Mouse (Mus musculus) liver, embryonic 11.5 days (tissue): ENCODE results near the gene Wnt10a. TPM values are rescaled to one million over a fixed set of nuclear protein-coding genes. Genes with fewer than 3 reads are reported as not detected.

Experiments
- ATAC-seq: fragments of 200-750 bp; cut with Nextera tagmentation; replicated peaks from 2 replicates; pipeline ENCODE4 v1.8.0; 2017; ENCODE audit warnings: moderate number of reproducible peaks, mild to moderate bottlenecking, moderate TSS enrichment, moderate library complexity; ENCODE audit not compliant: low FRiP score
- DNase-seq: peaks from one replicate; pipeline ENCODE4 v3.0.0-alpha.2; 2017; ENCODE audit warnings: low spot score
- H3K27ac ChIP-seq: fragments of 300-500 bp; sonication (generic); 2 replicates; pipeline ENCODE4 v1.5.1; 2014; ENCODE audit warnings: mild to moderate bottlenecking, low read depth, low read length, control low read depth
- H3K27me3 ChIP-seq: fragments of 300-500 bp; sonication (generic); replicated peaks from 2 replicates; pipeline ENCODE4 v1.6.1; 2014; ENCODE audit warnings: low read length, mixed read lengths; ENCODE audit not compliant: control insufficient read depth, insufficient read depth
- H3K36me3 ChIP-seq: fragments of 300-500 bp; sonication (generic); 2 replicates; pipeline ENCODE4 v1.6.1; 2014; ENCODE audit warnings: mild to moderate bottlenecking, low read length, moderate library complexity, mixed read lengths; ENCODE audit not compliant: control insufficient read depth, insufficient read depth
- H3K4me1 ChIP-seq: fragments of 300-500 bp; sonication (generic); replicated peaks from 2 replicates; pipeline ENCODE4 v1.6.1; 2014; ENCODE audit warnings: low read length, mixed read lengths; ENCODE audit not compliant: control insufficient read depth, insufficient read depth
- H3K4me2 ChIP-seq: fragments of 300-500 bp; sonication (generic); 2 replicates; pipeline ENCODE4 v1.6.1; 2014; ENCODE audit warnings: mild to moderate bottlenecking, control low read depth, moderate library complexity
- H3K4me3 ChIP-seq: fragments of 300-500 bp; sonication (generic); 2 replicates; pipeline ENCODE4 v1.5.1; 2014; ENCODE audit warnings: low read depth, low read length, control low read depth
- H3K9ac ChIP-seq: fragments of 300-500 bp; sonication (generic); 2 replicates; pipeline ENCODE4 v1.6.1; 2014; ENCODE audit warnings: low read depth, low read length, control low read depth
- H3K9me3 ChIP-seq: fragments of 300-500 bp; sonication (generic); 2 replicates; pipeline ENCODE4 v1.6.1; 2016; ENCODE audit warnings: low read length, inconsistent platforms, mixed read lengths; ENCODE audit not compliant: control insufficient read depth
- WGBS: fragments of 180-500 bp; shearing (Covaris S2); extraction: QIAGEN DNeasy Blood & Tissue Kit; methylation state at CpG from one replicate; pipeline ENCODE4 v1.1.7; 2014; 5-methylcytosine and 5-hydroxymethylcytosine counted together
- polyA plus RNA-seq: library from polyadenylated mRNA; unstranded; fragments of >200 nt; fragmentation: Nextera tagmentation; extraction: Ambion mirVana; gene quantifications from 2 replicates; pipeline ENCODE4 v1.2.1, GENCODE M21; 2014

The Wnt10a gene
- 0.10 and 0.22 TPM in 2 replicates for polyA plus RNA-seq

DNA sequence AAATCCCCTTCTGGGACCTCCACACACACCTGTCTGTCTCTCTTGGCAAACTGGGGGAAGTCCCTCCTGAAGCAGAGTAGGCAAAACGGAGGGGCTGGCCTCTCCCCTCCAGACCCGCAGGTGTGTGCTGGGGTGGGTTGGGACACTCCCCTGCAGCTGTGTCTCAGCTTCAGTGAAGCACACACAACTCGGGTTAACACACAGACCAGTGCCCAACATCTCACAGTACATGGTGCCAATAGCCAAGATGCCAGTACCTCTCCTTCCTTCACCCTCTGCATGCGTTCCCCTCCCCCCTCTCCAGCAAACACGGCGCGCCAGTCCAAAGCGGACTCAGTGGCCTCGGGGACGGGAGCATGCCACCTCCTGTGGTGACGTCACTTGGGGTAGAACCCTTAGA, at the start of gene Wnt10a:
Gene Wnt10a, plus strand, starts transcription at position 268 of the 400 bp plus-strand sequence.
- no peaks in the 10 kb centered on the region for H3K36me3 ChIP-seq
- peaks cover 2% of the 10 kb centered on the region; the same call in 1 of the 2 replicates for H3K4me1 ChIP-seq
- no peak within 1 kb of the TSS for H3K27ac ChIP-seq
- H3K4me2 ChIP-seq = peak within 1 kb of the TSS; percentile 29
- no peak within 1 kb of the TSS for H3K9ac ChIP-seq
- ATAC-seq = no peak
- H3K4me3 ChIP-seq = peak within 1 kb of the TSS; percentile 15; the same call in 1 of the 2 replicates
- no peak for DNase-seq
- H3K27me3 ChIP-seq = peaks cover 98% of the 10 kb centered on the region
- no peaks in the 10 kb centered on the region for H3K9me3 ChIP-seq
- 5% methylated on average over 11 of the region's 11 CpGs for WGBS

DNA sequence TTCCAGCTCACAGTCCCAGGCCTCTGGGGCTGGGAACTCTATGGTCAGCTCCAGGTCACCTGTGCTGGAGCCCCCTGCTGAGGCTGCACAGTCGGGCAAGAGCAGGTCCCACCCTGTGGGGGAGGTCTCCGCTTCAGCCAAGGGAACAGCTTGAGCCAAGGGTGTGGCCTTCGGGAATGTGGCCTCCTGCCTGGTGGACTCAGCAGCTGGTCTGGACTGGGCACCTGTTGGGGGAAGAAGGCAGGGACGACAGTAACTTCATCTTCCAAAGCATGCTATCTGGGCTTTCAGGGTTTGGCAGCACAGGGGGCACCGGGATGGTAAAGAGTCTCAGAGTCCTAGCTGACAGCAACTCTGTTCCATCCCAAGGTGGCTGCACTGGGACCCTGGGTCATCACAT, 44.0 kb upstream of the Wnt10a start:
- no peak overlapping the region for H3K27ac ChIP-seq
- DNase-seq (no peak), ATAC-seq (no peak)
- no peak overlapping the region for H3K4me2 ChIP-seq
- no peak overlapping the region for H3K9ac ChIP-seq
- WGBS = 73% methylated on average over 5 of the region's 5 CpGs
- no peak overlapping the region for H3K4me3 ChIP-seq
- H3K27me3 ChIP-seq = peaks cover 15% of the 10 kb centered on the region
- H3K36me3 ChIP-seq = no peaks in the 10 kb centered on the region
- H3K4me1 ChIP-seq = no peaks in the 10 kb centered on the region
- H3K9me3 ChIP-seq = no peaks in the 10 kb centered on the region

DNA sequence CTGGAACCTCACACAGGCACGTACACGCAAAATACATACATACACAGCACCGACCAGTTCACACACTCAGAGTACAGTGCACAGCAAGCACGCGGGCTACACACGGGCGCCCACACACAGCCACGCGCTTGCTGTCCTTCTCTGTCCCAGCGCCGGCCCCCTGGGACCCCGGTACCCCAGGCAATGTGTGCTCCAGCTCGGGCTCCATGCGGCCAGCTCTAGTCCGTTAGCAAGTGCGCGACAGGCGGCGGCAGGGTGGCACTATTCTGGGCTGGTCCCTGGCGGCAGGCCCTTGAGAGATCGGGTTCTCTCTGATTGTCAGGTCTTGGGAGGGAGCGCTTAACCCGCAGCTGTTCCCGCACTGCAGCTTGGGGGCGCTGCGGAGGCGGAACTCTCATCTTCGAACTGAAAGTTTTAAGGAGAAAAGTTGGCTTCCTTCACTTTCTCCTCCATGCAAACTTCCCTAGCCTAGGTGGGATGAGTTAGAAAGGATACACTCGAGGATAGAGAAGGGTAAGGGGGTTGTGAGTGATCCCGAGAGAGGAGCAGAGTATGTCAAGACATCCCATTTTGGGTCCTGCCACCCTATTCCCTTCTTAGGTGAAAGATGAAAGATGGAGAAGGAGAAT, 42.6 kb upstream of the Wnt10a start, which contains the start of gene Prkag3:
Gene Prkag3, minus strand, starts transcription at position 579 of the 629 bp plus-strand sequence.
- 8% methylated on average over 30 of the region's 30 CpGs for WGBS
- no peaks in the 10 kb centered on the region for H3K36me3 ChIP-seq
- peak within 1 kb of the TSS; percentile 30; the same call in 1 of the 2 replicates for H3K4me3 ChIP-seq
- H3K27me3 ChIP-seq = peaks cover 15% of the 10 kb centered on the region
- no peaks in the 10 kb centered on the region for H3K9me3 ChIP-seq
- no peaks in the 10 kb centered on the region for H3K4me1 ChIP-seq
- H3K27ac ChIP-seq = no peak within 1 kb of the TSS
- peak within 1 kb of the TSS; percentile 60 for H3K4me2 ChIP-seq
- DNase-seq (peak; percentile 60), ATAC-seq (no peak)
- H3K9ac ChIP-seq = no peak within 1 kb of the TSS

DNA sequence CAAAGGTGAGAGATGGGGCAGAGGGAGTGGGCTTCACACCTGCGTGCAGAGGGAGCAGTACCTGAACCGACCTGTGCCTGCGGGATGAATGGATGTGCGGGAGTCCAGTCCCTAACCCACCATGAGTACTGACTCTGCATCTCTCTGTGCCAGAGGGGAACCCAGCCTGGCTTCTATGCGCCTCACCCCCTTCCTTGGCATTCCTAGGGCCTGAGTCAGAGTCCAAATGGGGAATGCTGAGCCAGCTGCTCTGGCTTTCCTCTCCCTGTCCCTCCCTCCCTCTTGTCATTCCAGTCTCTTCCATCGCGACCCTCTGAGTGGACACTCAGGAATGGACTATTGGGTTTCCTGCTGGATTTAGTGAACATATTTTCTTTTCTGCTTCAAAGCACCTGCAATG, 42.0 kb upstream of the Wnt10a start:
- DNase-seq = no peak
- Histone ChIP-seq H3K4me2 (no peak overlapping the region; the same call in 1 of the 2 replicates), H3K27ac (no peak overlapping the region)

DNA sequence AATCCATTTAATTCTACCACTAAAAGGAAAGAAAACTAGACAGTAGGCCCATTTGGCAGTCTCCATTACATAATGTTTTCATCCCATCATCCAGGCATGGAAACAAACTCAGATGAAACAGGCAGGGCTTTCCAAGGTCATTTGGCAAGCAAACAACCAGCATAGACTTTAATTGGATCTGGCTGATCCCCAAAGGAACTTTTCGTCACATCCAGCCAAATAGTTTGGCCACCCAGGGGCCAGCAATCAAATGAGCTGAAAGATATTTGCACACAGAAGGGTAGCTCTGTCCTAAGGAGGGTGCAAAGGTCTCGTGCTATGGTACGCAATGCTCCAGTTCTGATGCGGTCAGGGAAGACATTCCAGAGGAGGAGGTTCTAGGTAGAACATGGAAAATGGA, 40.6 kb upstream of the Wnt10a start:
- no peak overlapping the region for H3K27ac ChIP-seq
- DNase-seq (no peak), ATAC-seq (no peak)
- H3K4me2 ChIP-seq = no peak overlapping the region
- H3K9me3 ChIP-seq = no peaks in the 10 kb centered on the region
- no peak overlapping the region for H3K9ac ChIP-seq
- peaks cover 15% of the 10 kb centered on the region for H3K27me3 ChIP-seq
- no peaks in the 10 kb centered on the region for H3K36me3 ChIP-seq
- no peaks in the 10 kb centered on the region for H3K4me1 ChIP-seq
- no peak overlapping the region for H3K4me3 ChIP-seq
- WGBS = 75% methylated on average over 4 of the region's 4 CpGs

More for the DNA sequence above, 42.0 kb upstream of the Wnt10a start:
- Histone ChIP-seq H3K4me3 (no peak overlapping the region), H3K9ac (no peak overlapping the region), H3K36me3 (no peaks in the 10 kb centered on the region), H3K27me3 (peaks cover 15% of the 10 kb centered on the region), H3K9me3 (no peaks in the 10 kb centered on the region), H3K4me1 (no peaks in the 10 kb centered on the region)
- WGBS = 64% methylated on average over 7 of the region's 7 CpGs
- ATAC-seq = no peak

DNA sequence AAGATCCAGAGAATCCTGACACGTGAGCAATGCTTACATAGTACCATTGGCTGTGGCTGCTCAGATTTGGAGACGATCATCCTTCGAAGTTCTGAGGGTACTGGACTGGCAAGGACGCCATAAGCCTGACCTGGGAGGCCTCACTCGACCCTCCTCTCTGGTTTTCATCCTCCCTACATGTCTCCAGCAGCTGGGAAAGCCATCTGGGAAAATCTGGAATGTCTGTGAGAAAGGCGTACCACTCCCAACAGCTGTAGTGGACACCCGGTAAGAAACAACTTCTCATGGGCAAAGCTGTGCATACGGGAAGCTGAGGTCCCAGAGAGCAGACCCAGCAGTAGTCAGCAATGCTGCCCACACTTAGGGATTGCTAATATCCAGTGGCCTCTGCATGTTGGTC, 39.2 kb upstream of the Wnt10a start:
- H3K4me3 ChIP-seq = no peak overlapping the region
- no peaks in the 10 kb centered on the region for H3K36me3 ChIP-seq
- no peak for ATAC-seq
- H3K9ac ChIP-seq = no peak overlapping the region
- 87% methylated on average over 8 of the region's 8 CpGs for WGBS
- DNase-seq = no peak
- H3K9me3 ChIP-seq = no peaks in the 10 kb centered on the region
- H3K4me2 ChIP-seq = no peak overlapping the region
- H3K27ac ChIP-seq = no peak overlapping the region
- no peaks in the 10 kb centered on the region for H3K4me1 ChIP-seq
- peaks cover 15% of the 10 kb centered on the region for H3K27me3 ChIP-seq

DNA sequence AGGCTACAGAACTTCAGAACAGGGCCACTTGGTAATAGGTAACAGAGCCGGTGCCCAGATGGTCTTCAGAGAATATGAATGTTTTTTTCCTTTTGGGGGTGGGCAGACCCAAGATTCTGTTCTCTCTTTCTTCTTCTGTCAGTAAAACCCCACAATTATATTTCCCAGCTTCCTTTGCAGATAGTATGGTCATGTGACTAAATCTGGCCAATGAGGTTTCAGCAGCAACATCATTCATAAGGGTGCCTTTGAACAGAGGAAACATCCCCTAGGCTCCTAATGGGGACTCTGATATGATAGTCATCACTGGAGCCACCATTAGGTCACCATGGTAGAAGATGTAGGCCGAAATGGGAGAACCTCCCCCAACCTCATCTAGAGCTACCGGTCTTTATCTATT, 38.5 kb upstream of the Wnt10a start:
- no peak for DNase-seq
- H3K27me3 ChIP-seq = peaks cover 10% of the 10 kb centered on the region
- H3K36me3 ChIP-seq = no peaks in the 10 kb centered on the region
- 87% methylated on average over 3 of the region's 3 CpGs for WGBS
- H3K4me1 ChIP-seq = no peaks in the 10 kb centered on the region
- no peaks in the 10 kb centered on the region for H3K9me3 ChIP-seq
- ATAC-seq = no peak
- no peak overlapping the region for H3K4me2 ChIP-seq
- no peak overlapping the region for H3K27ac ChIP-seq
- H3K4me3 ChIP-seq = no peak overlapping the region
- no peak overlapping the region for H3K9ac ChIP-seq

DNA sequence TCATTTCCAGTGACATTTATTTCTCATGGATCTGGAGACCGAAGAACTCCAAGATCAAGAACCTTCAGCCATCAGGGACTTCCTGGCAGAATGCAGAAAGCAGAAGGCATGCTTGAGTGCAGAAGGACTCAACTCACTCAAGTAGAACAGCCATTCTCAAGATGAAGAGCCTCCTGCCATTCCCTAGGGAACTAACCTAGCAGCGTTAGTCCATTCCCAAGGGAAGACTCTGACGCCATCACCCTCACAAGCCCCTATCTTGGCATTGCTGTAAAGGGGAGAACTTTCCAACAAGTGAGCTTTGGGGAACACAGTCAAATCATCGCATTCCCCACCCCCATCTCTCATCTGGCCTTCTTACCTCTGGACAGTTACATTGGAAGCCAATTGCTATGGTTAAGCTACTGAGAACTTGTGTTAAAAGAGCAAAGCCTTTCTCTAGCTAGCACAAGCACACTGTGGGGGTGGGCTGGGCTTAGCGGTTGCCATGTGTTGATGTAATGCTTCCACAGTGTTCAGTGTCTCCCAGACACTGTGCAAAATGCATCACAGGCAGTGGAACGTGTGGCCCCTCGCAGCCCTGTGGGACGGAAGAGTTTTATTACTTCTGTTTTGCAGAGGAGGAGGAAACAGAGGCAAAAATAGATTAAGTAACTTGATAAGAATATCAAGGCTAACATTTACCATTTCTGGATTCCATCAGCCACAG, 37.9 kb upstream of the Wnt10a start:
- Histone ChIP-seq H3K9me3 (no peaks in the 10 kb centered on the region), H3K27me3 (peaks cover 8% of the 10 kb centered on the region), H3K36me3 (no peaks in the 10 kb centered on the region), H3K9ac (no peak overlapping the region), H3K4me1 (no peaks in the 10 kb centered on the region), H3K4me3 (no peak overlapping the region), H3K27ac (no peak overlapping the region), H3K4me2 (no peak overlapping the region)
- no peak for ATAC-seq
- 82% methylated on average over 8 of the region's 8 CpGs for WGBS
- DNase-seq = no peak
